Mouse (Mus musculus) kidney, postnatal 25 days (tissue): Measurements from ENCODE around the gene Nelfb.
"Not testable (repeated sequence)": the region's sequence is repeated elsewhere in the genome, so short reads cannot be mapped to it uniquely, and the experiment has no call there.

Source experiments
- DNase-seq, 2 experiments: peaks; one replicate each; pipeline ENCODE4 v3.0.0; 2021; ENCODE audit warnings: mixed read lengths in 2 of 2

The Nelfb gene

DNA sequence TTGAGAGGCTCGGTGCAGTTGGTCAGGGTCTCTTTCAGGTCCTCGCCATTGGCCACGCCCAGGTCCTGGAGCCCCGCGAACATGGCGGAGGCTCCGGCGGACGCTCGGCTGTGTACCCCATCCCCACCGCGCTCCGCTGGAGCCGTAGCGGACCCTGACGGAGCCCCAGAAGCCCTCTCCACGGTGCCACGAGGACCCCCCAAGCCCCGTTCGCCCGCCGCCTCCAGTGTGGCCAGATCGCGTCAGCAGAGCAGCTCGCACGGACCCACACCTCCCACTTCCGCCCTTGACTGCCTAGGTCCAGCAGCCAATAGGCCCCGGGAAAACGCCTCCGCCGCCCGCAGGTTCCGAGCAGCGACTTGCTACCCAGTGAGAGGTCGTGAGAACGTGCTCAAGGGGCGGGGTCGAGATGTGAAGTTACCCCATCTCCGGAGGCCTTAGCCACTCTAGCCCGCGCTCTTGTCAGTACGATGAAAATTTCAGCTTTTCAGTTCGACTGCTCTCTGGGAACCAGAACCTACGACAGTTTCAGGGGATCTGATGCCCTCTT lies at the start of gene Nelfb:
TSS of gene Nelfb (minus strand) at position 369 of the 550 bp plus-strand sequence.
- DNase-seq = peak; percentile 92 to 96

DNA sequence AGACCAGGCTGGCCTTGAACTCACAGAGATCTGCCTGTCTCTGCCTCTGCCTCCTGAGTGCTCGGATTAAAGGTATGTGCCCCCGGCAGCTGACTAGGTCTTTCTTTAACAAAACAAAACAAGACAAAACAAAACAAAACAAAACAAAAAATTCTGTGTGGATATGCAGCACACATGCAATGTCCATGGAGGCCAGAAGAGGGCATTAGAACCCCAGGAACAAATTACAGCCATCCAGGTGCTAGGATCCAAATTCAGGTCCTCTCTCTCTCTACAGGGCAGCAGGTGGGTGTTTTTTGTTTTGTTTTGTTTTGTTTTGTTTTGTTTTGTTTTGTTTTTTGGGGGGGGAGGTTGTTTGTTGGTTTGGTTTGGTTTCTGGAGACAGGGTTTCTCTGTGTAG lies 47.6 kb upstream of the Nelfb start:
- no peak for DNase-seq

DNA sequence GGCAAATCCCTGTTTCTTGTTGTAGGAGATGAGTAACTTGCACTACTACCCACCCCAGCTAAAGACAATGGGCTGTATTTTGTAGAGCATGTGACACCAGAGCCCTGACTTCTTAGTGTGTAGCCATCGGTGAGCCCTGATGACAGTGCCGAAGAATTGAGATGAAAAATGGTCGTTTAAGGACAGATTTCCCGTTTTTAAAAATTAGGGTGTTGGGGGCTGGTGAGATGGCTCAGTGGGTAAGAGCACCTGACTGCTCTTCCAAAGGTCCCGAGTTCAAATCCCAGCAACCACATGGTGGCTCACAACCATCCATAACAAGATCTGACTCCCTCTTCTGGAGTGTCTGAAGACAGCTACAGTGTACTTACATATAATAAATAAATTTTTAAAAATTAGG lies 46.0 kb upstream of the Nelfb start:
- not testable (repeated sequence) for DNase-seq

DNA sequence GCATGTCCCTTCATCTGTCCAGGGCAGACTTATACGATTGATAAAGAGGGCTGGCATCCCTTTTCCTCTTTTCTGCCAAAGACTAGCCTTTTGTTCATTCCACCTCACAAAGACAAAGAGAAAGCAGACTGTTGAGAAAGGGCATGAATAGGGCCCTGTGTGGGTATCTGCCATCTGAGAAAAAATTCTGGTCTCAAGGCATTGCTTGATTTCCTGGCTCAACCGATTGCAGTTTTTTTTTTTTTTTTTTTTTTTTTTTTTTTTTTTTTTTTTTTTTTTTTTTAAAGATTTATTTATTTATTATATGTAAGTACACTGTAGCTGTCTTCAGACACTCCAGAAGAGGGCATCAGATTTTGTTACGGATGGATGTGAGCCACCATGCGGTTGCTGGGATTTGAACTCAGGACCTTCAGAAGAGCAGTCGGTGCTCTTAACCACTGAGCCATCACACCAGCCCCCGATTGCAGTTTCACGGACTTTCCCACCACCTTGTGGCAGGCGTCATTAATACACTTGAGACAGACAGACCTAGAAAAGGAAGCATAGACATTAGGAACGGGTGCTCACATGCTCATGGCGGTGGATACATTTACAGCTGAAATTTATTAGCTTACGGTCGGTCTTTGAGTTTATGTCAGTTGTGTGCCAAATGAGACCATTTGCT lies 45.3 kb upstream of the Nelfb start:
- DNase-seq = peak; percentile 61 to 78

DNA sequence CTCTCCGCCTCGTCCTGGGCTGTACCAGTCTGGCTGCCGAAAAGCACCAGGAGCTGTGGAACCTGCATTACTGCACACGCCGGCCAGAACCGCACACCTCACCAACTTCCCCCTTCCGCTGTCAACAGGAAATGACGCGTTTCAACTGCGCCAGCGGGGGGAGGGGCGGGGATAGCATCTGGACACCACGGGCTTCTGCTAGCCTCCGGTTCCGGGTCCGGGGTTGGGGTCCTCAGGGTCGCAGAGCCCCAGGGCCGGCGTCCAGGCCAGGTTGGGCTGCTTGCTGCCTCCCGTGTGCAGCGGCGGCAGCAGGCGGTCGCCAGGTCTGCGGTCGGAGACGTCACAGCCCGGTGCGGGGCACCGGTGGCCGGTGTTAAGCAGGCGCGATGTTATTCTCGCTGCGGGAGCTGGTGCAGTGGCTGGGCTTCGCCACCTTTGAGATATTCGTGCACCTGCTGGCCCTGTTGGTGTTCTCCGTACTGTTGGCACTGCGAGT lies 44.0 kb upstream of the Nelfb start, which contains the start of gene Tmem203:
TSS of gene Tmem203 (plus strand) at position 156 of the 496 bp plus-strand sequence.
- DNase-seq = peak; percentile 94

DNA sequence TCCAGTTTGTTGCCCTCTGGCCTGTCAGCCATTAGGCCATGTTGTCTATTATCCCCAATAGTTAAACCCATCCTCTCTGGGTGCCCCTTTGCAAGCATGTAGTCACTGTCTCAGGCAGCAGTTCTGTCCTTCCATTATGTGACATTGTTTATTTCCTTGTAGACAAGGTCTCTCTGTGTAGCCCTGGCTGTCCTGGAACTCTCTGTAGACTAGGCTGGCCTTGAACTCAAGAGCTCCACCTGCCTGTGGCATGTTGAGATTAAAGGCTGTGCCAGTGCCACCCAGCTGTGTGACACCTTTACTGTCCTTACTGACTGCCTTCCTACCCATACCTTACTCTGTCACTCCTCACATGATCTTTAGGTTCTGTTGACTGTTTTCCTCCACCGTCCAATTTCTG lies 41.0 kb upstream of the Nelfb start:
- DNase-seq = peak; percentile 59 to 60

DNA sequence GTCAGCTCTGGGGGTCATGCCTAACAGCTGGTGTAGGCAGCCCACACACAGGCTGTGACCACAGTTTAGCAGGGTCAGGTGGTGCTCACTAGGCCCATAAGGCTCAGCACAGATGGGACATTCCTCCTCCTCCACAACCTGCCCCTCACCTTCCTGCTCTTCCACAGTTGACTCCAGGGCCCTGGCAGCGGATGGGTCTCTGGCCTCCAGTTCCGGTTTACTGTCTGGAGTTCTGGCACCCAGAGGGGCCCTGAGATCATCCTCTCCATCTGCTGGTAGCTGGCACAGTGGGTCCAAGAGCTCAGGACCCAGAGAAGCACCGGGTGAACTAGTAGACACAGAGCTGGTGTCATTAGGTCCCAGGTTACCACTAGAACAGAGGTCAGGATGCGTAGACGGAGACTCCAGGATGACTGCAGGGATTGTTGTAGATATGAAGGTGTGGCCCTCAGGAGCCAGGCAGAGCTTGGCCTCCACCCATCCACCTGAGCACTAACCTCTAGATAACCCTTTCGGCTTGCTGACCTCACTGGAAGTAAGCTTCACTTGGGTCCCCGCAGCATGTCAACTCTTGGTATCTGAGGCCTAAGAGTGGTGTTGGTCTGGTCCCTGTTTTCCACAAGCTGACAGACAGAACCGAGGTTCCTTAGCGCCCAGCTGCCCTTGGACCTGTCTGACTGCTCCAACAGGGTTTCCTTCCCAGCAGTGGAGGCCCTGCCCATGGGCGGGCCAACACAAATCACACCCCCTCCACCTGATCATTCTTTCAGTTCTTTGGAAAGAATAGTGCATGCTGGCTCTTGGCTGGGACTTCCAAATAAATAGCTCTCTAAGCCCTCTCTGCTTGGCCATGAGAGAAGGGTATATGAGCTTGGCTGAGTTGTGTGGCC lies 35.1 kb upstream of the Nelfb start, which contains the start of gene AL732309.1:
TSS of gene AL732309.1 (minus strand) at position 681 of the 890 bp plus-strand sequence.
- DNase-seq = peak; percentile 49 to 74

DNA sequence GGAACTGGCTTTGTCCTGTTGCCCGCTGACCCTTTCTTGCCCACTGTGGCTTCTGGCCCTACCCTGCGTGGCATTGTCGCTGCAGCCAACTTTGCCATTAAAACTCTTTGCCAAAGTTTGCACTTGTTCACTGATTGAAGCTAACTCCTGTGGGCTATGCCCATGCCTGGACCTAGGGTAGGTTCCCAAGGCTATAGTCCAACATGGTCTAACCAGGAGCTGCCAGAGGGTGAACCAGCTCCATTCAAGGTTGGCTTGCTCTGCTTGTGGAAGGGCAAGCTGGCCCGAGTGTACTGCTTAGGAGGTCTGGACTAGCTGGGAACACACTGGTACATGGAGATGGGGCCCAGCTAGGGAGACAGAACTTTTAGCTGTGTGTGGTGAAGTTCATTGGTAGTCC lies 32.9 kb upstream of the Nelfb start:
- no peak for DNase-seq

DNA sequence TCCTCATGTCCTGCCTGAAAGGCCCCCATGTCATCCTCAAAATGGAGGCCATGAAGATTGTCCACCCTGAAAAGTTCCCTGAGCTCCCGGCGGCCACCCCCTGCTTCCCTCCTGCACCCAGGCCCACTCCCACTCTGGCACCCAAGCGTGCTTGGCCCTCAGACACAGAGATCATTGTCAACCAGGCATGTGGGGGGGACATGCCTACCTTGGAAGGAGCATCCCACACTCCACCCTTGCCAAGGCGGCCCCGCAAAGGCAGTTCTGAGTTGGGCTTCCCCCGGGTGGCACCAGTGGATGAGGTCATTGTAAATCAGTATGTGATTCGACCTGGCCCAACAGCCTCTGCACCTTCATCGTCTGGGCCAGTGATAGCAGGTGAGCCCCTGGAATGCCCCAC lies 32.1 kb upstream of the Nelfb start:
- DNase-seq = no peak

DNA sequence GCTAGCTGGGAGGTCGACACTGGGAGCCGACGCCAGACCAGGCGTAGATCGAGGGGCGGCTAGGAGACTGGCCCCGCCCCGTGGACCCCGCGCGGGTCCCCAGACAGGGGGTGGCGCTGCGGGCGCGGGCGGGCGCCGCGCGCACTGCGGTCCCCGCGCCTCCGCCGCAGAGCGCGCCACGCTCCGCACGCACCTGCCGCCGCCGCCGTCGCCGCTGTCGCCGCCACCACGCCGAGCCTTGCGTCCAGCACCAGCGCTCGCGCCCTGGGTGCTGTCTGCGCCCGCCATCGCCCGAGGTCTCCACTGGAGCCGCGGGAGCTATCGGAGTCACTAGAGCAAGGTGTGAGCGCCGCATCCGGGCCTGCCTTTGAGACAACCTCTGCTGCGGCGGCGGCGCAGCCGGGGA lies 30.8 kb upstream of the Nelfb start, which contains the start of the genes Rnf208 and Cysrt1:
TSS of gene Rnf208 (plus strand) at position 155 of the 406 bp plus-strand sequence.
TSS of gene Cysrt1 (minus strand) at position 352 of the 406 bp plus-strand sequence.
- DNase-seq = peak; percentile 37 to 66

DNA sequence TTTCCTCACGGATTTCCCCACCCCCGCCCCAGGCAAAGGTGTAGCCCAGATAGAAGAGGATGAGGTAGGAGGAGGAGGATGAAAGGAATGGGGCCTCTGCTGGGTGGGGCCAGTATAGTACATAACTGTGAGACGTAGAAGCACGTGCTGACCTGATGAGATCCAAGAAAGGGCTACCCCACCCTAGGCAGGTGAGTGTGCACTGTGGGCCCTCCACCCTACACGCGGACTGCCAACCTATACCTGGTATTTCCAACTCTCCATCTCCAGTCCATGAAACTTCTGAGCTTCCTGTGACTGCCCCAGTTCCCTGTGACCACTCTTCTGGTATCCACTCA lies 30.1 kb upstream of the Nelfb start:
- peak in 1 of 2 experiments; percentile 34 for DNase-seq

DNA sequence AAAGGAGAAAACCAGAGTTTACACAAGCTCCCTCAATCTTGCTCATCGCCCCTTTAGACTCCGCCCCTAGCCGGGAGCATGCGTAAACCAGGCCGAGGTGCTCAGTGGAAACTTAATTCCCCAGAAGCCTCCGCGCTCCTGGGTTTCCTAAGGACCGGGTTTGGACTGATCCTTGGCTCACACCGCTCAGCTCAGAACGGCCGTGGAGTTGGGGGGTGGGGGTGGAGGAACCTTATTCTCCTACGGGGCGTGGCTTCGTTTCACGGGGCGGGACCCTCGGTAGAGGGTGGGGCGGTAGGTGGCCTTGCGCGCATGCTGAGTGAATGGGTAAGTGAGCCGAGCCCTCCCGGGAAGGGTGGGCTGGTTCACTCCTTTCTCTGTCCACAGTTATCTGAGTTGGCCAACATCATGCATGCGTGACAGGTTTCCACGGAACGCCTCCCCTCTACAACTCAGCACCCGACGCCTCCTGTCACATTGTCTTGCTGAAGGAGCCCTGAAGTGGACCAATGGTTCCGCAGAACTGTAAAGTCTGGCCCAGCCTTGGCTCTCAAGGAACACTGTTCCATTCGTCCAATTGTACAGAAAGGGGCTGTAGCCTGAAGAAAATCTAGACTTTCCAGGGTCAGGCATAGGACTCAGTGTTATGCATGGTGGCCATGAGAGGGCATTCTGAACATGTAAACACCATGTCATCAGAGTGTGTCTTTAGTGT lies 29.6 kb upstream of the Nelfb start:
- DNase-seq = peak; percentile 88 to 95

DNA sequence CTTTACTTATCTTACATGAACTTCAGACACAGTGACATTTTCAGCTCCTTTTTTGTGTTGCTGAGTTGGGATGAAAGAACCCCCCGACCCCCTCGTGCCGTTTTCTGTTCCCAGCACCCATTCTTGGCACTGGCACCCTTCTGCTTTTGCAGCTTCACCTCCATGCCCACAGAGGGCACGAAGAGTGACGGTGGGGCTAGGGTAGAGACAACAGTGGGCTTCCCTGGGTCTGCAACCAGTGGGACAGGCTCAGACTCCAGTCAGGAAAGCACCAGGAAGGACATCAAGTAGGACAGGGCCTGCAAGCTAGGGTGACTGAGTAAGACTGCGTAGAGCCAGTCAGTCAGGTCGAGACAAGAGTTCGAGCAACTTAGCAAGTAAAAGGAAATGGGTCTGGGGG lies 29.0 kb upstream of the Nelfb start:
- no peak for DNase-seq

DNA sequence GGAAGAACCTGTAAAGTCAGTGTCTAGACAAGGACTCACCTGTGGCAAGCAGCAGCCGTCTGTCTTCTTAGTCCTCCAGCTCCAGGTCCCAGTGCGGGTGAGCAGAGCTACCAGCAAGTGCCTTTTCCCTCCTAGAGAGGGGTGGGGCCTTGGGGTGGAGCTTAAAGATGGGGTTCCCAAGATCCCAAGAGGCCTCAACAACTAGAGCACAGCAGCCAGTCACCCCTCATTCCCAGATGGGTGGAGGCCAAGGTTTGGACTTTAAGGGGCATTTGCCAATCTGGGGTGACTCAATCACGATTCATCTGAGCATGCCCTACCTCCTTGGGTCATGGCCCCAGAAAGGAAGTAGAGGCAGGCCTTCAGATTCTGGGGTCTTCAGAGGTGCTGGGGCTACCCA lies 28.5 kb upstream of the Nelfb start:
- peak in 1 of 2 experiments; percentile 27 for DNase-seq

DNA sequence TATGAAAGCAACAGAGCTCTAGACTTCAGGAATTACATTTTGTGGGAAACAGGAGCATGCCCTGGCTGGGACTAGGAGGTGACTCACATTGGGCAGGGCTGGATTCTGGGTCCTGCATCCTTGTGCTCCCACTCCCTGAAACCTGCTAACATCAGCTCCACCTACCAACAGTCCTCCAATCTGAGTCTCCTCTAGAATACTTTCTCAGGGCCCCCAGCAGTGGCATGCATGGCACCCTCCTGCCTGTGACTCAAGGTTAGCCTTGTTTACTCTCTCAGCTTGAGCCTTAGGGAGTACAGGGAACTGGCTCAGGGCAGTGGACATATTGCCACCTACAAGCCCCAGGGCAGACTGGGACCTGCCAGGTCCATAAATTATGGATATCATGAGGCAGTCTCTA lies 26.8 kb upstream of the Nelfb start:
- peak in 1 of 2 experiments; percentile 41 for DNase-seq

DNA sequence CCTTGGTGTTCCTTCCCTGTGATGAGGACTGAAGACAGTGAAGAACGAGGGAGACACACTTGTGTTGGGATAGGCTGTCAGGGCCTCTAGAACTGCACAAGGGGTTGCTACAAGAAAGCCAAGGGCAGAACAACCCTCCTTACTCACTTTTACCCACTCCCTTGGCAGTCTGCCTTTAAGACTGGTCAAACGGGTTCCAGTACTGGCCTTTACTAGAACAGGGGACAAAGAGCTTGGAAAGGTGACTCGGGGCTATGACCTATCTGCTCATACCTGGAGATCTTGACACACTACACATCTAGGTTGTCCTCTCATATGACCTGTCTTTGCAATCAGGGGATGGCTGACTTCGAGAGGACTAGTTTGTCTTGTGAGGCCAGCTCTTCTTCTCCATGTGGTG lies 26.2 kb upstream of the Nelfb start:
- DNase-seq = peak; percentile 75 to 80

DNA sequence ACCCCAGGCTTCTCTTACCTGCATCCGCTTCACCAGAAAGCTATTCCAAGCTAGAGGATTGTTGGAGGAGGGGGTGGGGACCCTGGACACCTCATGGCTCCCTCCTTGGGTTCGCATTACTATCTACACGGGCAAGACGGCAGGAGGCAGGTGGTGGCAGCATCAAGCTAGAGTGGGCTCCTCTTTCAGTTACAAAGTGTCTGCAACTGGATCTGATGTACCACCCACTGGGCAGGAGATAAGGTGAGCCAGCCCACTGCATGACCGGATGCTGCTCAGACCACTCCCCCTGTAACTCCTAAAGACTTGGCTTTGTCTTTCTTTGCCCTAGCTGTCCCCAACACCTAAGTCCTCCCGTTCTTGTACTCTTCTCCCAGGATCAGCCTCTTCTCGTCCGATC lies 25.3 kb upstream of the Nelfb start, which contains the start of gene Rnf224:
TSS of gene Rnf224 (minus strand) at position 174 of the 400 bp plus-strand sequence.
- peak in 1 of 2 experiments; percentile 29 for DNase-seq

DNA sequence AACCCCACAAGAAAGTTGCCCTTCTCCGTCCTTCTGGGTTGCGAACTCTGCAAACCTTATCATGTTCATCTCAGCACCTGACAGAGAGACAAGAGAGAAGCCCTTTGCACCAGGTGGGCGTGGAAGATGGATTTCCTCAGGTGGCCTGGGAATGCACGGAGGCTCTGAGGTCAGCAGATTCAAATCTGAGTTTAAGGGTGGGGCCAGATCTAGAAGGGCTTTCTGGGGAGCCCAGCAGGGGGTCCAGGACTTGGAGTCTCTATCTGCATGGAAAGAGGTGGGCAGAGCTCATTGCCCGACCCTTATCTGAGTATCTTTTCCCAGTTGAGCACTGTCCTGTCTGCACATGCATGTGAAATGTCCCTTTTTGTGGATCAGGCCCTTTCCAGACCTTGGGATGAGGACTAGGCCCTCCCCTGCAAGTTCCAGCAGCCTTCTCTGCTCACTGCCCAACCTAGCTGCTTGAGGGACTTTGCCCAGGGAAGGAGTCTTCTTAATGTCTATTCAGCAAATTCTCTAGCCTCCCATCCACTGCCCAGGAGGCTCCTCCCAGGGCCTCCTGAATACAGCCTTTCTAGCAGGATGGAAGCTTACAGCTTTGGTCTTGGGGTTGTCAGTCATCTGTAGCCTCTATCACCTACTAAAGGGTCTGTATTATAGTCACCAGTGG lies 23.4 kb upstream of the Nelfb start:
- peak; percentile 56 to 85 for DNase-seq

DNA sequence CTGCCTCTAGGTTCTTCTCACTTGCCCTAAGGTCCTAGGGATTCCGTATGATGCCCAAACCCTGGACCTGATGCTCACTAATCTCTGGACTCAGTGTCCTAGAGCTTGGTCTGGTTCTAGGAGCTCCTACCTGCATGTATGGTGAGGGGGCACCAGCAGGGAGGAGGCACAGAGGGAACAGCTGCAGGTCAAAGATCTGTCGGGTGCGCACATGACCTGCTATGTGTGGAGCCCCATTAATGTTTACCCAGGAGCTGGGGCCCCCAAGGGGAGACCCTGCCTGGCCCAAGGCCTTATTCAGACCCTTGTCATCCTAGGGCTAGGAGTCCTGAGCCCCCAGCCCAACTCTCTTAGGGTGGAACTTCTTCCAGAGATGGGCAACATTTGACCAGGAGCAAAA lies 22.8 kb upstream of the Nelfb start, which contains the start of gene Slc34a3:
TSS of gene Slc34a3 (minus strand) at position 315 of the 400 bp plus-strand sequence.
- DNase-seq = peak; percentile 61 to 81

DNA sequence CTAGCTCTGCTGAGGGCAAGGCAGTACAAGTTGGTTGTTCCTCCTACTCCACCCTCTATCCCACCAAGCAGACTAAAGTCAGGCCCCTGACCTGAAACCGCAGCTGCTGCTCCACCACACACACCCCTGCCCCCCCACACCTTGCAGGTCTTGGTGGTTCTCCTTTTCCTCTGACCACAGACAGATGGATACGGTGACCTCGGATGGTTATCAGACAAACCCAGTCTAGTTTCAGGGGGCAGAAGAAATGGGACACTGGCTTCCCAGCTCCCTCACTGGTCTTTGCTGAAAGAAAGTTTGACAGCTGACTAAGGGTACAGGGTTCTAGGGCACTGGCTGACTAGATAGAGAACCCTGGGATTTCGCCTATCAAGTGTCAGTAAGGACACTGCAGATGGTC lies 22.1 kb upstream of the Nelfb start:
- peak in 1 of 2 experiments; percentile 40 for DNase-seq

DNA sequence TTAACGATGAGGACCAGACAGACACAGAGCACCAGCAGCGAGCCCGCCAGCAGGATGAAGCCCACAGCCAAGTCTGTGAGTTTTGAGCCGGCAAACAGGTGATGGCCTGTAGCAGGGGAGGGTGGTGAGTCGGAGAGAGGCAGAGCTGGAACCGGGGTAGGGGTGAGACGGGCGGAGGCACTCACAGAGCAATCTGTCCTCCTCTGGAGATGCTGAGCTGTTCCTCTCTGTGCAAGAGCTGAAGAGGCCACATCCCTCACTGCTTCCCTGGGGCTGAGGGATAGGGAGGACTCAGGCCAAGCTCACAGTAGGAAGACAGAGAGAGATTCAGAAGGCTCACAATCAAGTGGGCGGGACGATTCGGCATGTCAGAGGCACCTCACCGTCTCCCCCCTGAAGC lies 19.7 kb upstream of the Nelfb start:
- peak in 1 of 2 experiments; percentile 29 for DNase-seq

DNA sequence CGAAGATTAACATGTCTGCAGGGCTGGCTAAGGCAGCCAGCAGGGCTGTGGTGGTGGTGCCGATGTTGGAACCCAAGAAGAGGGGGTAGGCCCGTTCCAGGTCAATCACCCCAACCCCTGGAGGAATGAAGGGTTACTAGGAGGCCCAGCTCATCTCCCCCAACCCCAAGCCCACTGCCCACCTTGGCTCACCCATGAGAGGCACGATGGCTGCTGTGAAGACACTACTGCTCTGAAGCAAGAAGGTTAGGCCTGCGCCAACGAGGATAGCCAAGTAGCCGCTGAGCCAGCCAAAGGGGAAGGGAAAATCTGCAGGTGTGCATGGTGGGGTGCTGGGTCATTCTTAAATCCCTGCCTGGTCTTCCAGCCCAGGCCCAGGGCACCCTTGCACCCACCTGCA lies 19.3 kb upstream of the Nelfb start:
- peak in 1 of 2 experiments; percentile 34 for DNase-seq
